Mouse (Mus musculus) left cerebral cortex, adult 18-20 months (tissue): ENCODE data around the gene Nme7. TPM values are rescaled to one million over a fixed set of nuclear protein-coding genes. Genes with fewer than 3 reads are reported as not detected.
A peak's percentile ranks its signal among the peaks of the same experiment; 100 is the strongest.

Experiments
- DNase-seq, 2 experiments: peaks; one replicate each; pipeline ENCODE4 v3.0.0; 2021 to 2022; ENCODE audit warnings: low spot score in 2 of 2, mixed read lengths in 1 of 2
- total RNA-seq, 2 experiments: library from RNA; stranded (reverse); gene quantifications; 2 replicates each; pipeline ENCODE4 v1.2.3; 2021

Gene Nme7
- total RNA-seq, 2 experiments from 2014 or later, result 22.2 to 23.2 TPM

GRCm38 (mm10) chr1:164376761-164377487, 73.0 kb downstream of the Nme7 start:
- DNase-seq, result no peak

GRCm38 (mm10) chr1:164383621-164384020, 79.7 kb downstream of the Nme7 start:
- DNase-seq, result no peak

GRCm38 (mm10) chr1:164384354-164384753, 80.4 kb downstream of the Nme7 start:
- DNase-seq, result no peak

- no peak for DNase-seq
Observed at GRCm38 (mm10) chr1:164384972-164385371, 81.1 kb downstream of the Nme7 start.

GRCm38 (mm10) chr1:164389743-164390142, 85.8 kb downstream of the Nme7 start:
- DNase-seq, result no peak

GRCm38 (mm10) chr1:164392176-164392575, 88.3 kb downstream of the Nme7 start:
- no peak for DNase-seq

GRCm38 (mm10) chr1:164395131-164395780, 91.3 kb downstream of the Nme7 start:
- peak; percentile 14 to 23 for DNase-seq

- no peak for DNase-seq
Observed at GRCm38 (mm10) chr1:164397672-164398071, 93.8 kb downstream of the Nme7 start.

- DNase-seq, result no peak
Observed at GRCm38 (mm10) chr1:164399578-164399977, 95.7 kb downstream of the Nme7 start.

- no peak for DNase-seq
Observed at GRCm38 (mm10) chr1:164405385-164405802, 101.5 kb downstream of the Nme7 start.

GRCm38 (mm10) chr1:164406506-164406905, 102.6 kb downstream of the Nme7 start:
- DNase-seq, result no peak

- DNase-seq, result no peak
Observed at GRCm38 (mm10) chr1:164408655-164409054, 104.7 kb downstream of the Nme7 start.

- DNase-seq, result no peak
Observed at GRCm38 (mm10) chr1:164411306-164411705, 107.4 kb downstream of the Nme7 start.

- no peak for DNase-seq
Observed at GRCm38 (mm10) chr1:164412906-164413305, 109.0 kb downstream of the Nme7 start.

- DNase-seq, result no peak
Observed at GRCm38 (mm10) chr1:164413608-164414007, 109.7 kb downstream of the Nme7 start.

GRCm38 (mm10) chr1:164415347-164415751, 111.4 kb downstream of the Nme7 start:
- DNase-seq, result no peak

- no peak for DNase-seq
Observed at GRCm38 (mm10) chr1:164416692-164417394, 112.9 kb downstream of the Nme7 start.

GRCm38 (mm10) chr1:164417604-164418003, 113.7 kb downstream of the Nme7 start:
- DNase-seq, result no peak

- no peak for DNase-seq
Observed at GRCm38 (mm10) chr1:164418320-164418719, 114.4 kb downstream of the Nme7 start.

GRCm38 (mm10) chr1:164419401-164419800, 115.5 kb downstream of the Nme7 start:
- no peak for DNase-seq

GRCm38 (mm10) chr1:164420623-164421354, 116.9 kb downstream of the Nme7 start:
- no peak for DNase-seq
